Mouse (Mus musculus) adrenal gland, postnatal 25 days (tissue): ENCODE data around the gene Rrp12. TPM values are rescaled to one million over a fixed set of nuclear protein-coding genes. Genes with fewer than 3 reads are reported as not detected.

Experiments used
- DNase-seq: peaks from one replicate; pipeline ENCODE4 v3.0.0; 2021; ENCODE audit warnings: mixed read lengths
- total RNA-seq: library from RNA; stranded (reverse); gene quantifications from 2 replicates; pipeline ENCODE4 v1.2.3, GENCODE M21; 2021

The Rrp12 gene
- total RNA-seq, 1 experiment from 2014 or later, result 12.3 TPM

DNA sequence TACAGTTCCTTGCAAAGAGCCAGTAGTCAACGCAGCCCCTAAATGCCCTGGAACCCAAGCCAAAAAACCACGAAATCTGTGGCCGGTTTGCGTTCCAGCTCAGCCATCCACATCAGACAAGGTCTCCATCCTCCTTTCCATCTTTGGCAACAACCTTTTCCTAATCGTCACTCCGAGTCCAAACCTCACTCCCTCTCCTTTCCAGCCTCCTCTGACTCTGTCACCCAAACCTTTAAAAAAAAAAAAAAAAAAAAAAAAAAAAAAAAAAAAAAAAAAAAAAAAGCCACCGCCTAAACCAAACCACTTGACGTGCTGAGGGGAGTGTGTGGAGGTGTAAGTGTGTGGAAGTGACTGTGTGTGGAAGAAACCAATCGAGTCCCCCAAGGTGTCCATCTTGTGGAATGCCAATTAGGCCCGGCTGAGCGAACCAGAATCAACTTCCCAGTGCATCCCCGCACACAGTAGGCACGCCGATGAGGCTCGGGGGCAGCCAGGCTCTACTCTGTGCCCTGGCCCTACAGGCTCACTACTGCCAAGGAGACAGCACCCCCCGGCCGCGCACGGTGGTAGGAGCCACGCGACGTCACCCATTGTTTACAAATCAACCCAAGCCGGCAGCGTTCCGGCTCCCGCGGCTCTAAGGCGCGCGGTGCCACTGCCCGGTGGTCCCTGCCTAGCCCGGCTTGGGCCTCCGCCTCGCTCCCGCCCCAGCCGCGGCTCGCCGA lies 66.4 kb downstream of the Rrp12 start, which contains the start of gene Frat1:
Gene Frat1, plus strand, starts transcription at position 590 of the 725 bp plus-strand sequence.
- peak; percentile 85 for DNase-seq

DNA sequence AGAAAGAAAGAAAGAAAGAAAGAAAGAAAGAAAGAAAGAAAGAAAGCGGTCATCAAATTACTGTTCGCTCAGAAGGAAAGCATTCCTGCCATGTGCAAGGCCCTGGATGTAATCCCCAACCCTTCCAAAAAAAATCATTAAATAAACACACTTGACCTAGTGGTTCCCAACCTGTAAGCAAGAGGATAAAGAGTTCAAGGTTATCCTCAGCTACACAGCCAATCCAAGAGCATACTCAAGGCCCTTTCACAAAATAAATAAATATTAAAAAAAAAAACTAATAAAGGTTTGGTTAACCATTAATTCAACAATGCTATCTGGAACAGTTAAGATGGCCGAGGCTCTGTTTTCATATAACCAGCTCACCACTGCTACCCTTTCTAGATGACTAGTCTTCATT lies 67.0 kb downstream of the Rrp12 start:
- no peak for DNase-seq

DNA sequence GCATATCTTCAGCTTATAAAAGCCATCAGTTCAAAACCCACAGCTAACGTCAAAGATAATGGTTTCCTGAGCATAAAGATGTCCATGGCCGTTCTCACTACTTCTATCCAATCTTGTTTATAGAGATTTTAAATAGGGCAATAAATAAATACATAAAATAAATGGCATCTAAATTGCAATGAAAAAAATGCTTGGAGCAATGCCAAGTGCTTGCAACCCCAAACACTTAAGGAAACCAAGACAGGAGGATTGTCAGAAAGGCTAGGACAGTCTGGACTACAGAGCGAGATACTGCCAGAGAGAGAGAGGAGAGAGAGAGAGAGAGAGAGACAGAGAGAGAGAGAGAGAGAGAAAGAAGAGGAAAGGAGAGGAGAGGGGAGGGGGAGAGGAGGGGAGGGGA lies 69.4 kb downstream of the Rrp12 start:
- DNase-seq, result no peak

DNA sequence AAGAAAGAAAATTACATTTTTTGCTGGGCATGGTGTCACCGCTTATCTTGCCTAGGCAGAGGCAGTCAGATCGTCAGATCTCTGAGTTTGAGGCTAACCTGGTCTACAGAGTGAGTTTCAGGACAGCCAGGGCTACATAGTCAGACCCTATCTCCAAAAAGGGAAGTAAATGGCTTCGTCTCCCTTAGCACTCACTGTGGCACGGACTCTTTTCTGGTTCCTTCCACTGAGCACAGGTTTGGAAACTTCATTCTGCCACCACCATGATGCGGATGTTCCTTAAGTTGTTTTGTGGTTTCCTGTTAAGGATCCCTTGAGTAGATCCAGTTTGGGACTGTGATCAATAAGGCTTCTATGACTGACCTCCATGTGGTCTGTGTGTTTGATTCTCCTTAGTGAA lies 71.0 kb downstream of the Rrp12 start:
- no peak for DNase-seq

DNA sequence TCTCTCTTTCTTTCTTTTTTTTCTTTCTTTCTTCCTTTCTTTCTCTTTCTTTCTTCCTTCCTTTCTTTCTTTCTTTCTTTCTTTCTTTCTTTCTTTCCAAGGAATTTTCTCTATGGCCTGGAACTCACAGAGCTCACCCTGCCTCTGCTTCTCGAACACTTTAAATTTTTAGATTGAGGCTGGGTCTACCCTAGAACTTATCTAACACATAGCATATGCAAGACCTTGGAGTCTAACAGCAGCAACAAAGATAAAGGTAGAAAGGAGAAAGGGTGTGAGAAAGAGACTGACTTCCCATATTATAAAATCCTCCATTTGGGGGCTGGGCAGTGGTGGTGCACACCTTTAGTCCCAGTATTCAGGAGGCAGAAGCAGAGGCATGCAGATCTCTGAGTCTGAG lies 73.4 kb downstream of the Rrp12 start:
- no peak for DNase-seq

DNA sequence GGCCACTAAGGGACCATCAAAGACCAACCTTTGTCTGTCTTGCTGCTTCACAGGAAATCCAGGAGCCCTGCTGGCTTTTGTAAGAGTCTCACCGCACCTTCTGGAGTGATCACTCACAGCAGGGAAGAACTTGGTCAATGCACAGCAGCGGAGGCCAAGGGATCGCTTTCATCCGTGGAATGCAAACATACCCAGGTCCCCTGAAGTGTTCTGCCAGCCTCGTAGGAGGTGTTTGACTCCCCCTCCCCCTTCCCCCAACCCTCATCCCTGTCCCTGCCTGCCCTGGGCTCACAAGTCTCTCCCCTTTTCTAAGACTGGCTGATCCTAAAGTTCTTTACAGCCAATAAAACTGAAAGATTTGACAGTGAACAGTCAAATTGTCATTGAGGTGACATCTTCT lies 74.5 kb downstream of the Rrp12 start:
- no peak for DNase-seq

DNA sequence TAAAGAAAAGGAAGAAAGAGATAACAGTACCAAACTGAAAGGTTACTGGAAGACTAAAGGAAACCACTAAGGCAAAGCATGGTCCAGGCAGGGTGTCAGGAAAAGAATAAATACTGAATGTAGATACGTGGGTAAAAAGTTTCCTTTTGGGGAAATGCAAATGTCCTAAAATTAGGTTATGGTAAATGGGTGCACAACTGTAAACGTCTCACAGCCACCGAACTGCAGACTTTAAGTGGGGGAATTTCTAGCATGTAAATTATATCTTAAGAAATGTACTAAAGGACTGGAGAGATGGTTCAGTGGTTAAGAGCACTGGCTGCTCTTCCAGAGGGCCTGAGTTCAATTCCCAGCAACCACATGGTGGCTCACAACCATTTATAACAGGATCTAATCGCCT lies 77.2 kb downstream of the Rrp12 start:
- no peak for DNase-seq

DNA sequence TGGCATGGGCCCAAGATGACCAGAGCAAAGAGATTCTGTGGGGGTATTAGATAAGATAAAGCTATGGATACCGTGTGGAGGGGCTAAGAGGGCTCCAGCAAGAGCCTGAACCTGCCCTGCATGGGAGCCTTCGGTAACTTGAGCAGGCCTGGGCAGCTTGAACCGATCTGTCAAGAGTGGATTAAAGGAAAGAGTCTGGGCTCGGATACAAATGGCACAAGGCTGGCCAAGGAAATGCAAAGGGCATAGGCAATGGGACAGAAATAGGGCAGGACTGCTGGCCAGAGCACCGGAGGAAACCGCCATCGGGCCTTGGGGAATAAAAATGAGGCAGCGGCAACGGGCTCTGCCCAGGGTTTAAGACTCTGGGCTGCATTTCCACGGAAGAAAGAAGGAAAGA lies 78.6 kb downstream of the Rrp12 start:
- peak; percentile 15 for DNase-seq

DNA sequence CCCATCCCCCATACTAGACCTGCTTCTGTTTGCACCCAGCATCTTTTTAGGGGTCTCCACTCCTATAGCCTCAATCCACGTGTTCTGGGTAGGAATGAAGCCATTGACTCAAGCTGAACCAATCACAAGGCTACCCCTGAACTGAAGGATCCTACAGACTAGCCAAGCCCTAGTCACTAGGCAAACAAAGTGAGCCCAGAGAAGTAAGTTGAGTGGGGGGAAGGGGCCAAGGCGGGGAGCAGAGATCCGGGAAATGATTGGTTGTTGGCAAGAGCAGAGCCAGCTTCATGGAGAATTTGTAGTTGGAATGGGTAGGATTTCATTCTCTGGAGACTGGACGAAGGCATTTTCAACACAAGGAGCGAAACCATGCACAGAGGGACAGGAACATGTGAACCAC lies 79.1 kb downstream of the Rrp12 start:
- DNase-seq, result no peak

DNA sequence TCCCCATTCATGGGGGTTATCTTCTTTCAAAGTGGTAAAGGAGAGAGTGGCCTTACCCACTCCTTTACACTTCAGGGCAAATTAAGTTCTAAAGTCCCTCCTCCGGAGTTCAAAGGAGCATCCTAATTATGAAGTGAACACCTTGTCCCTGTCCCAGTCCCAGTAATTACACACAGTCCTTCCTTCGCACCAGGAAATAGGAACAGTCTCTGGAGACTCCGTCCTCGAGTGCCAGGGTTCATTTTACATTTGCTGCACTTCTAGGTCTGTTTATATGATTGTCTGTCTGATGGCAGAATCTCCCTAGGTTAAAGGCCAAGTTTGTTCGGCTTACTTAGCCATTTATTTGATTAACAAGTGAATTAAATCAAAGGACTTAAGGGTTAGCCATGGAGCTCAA lies 79.6 kb downstream of the Rrp12 start:
- no peak for DNase-seq

DNA sequence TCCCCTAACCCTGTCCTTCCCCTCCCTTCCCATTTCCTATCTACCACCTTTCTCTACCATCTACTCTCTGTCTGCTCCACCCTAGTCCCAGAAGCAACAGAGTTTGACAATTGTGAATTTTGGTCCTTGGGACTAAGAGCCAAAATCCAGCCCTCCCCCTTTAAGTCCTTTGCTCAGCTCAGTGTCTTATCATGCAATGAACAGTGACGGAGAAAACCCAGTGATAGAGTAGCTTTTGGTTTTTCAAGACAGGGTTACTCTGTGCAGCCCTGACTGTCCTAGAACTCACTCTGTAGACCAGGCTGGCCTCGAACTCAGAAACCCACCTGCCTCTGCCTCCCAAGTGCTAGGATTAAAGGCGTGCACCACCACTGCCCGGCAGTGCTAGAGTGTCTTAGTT lies 82.6 kb downstream of the Rrp12 start:
- DNase-seq, result no peak

Other genes starting within 250 kb of the Rrp12 start
- 8.5 and 11.1 TPM in 2 replicates for gene Slit1, start 152.5 kb downstream of the Rrp12 start, total RNA-seq
- 5.6 and 6.1 TPM in 2 replicates for gene Arhgap19, start 94.1 kb downstream of the Rrp12 start, total RNA-seq
- 7.7 and 11.1 TPM in 2 replicates for gene Frat1, start 66.2 kb downstream of the Rrp12 start, total RNA-seq
- 4.0 and 6.6 TPM in 2 replicates for gene Frat2, start 48.0 kb downstream of the Rrp12 start, total RNA-seq
- 708 and 730 TPM in 2 replicates for gene Pgam1, start 15.8 kb upstream of the Rrp12 start, total RNA-seq
- gene Exosc1, start 37.2 kb upstream of the Rrp12 start, total RNA-seq, result 24.0 and 30.3 TPM in 2 replicates
- gene Zdhhc16, start 37.3 kb upstream of the Rrp12 start, total RNA-seq, result 36.0 and 39.8 TPM in 2 replicates
- gene Mms19, start 85.0 kb upstream of the Rrp12 start, total RNA-seq, result 19.0 and 31.0 TPM in 2 replicates
- gene Ubtd1, start 85.6 kb upstream of the Rrp12 start, total RNA-seq, result 15.2 and 18.2 TPM in 2 replicates
- gene Ankrd2, start 139.8 kb upstream of the Rrp12 start, total RNA-seq, result 0.46 TPM in 1 of 2 replicates, not detected in the other
- 4.5 and 5.2 TPM in 2 replicates for gene Hoga1, start 149.4 kb upstream of the Rrp12 start, total RNA-seq
- 0.67 and 1.1 TPM in 2 replicates for gene 4933411K16Rik, start 156.1 kb upstream of the Rrp12 start, total RNA-seq
- 6.6 and 10.1 TPM in 2 replicates for gene Morn4, start 190.2 kb upstream of the Rrp12 start, total RNA-seq
- gene Pi4k2a, start 194.3 kb upstream of the Rrp12 start, total RNA-seq, result 58.2 and 62.4 TPM in 2 replicates
- gene Avpi1, start 232.9 kb upstream of the Rrp12 start, total RNA-seq, result 74.4 and 98.1 TPM in 2 replicates